Mouse (Mus musculus): ENCODE results near the gene Etv6.

- TF ChIP-seq GATA1 (IDR thresholded peaks at IDR 0.05; ENCODE audit: low read length) (no peak), TAL1 (IDR thresholded peaks at IDR 0.05; ENCODE audit: low read length) (no peak)
Observed at GRCm38 (mm10) chr6:134183592-134184342, 148.3 kb downstream of the Etv6 start.

All from erythroblast, embryonic 14.5 days (primary cell).